Mouse (Mus musculus) layer of hippocampus, adult 9-10 months (tissue): Measurements from ENCODE around the gene Hist1h2ae.
"Not testable (repeated sequence)": the region's sequence is repeated elsewhere in the genome, so short reads cannot be mapped to it uniquely, and the experiment has no call there.

ENCODE experiments used
- DNase-seq: peaks from one replicate; pipeline ENCODE4 v3.0.0; 2022; ENCODE audit warnings: low spot score

The Hist1h2ae gene

DNA sequence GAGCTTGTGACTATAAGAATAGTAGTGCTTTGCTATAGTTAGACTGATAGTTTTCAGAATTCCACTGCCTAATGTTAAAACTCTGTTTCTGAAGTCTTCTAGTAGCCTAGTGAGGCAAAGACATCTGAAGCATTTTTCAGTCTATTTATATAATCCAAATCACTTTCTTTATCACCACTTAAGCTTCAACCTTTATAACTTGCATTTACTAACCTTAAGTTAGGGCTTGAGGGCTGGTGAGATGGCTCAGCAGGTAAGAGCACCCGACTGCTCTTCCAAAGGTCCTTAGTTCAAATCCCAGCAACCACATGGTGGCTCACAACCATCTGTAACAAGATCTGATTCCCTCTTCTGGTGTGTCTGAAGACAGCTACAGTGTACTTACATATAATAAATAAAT lies 31.2 kb downstream of the Hist1h2ae start:
- not testable (repeated sequence) for DNase-seq

- no peak for DNase-seq
Measured at GRCm38 (mm10) chr13:23538249-23538648, 32.8 kb downstream of the Hist1h2ae start.

DNA sequence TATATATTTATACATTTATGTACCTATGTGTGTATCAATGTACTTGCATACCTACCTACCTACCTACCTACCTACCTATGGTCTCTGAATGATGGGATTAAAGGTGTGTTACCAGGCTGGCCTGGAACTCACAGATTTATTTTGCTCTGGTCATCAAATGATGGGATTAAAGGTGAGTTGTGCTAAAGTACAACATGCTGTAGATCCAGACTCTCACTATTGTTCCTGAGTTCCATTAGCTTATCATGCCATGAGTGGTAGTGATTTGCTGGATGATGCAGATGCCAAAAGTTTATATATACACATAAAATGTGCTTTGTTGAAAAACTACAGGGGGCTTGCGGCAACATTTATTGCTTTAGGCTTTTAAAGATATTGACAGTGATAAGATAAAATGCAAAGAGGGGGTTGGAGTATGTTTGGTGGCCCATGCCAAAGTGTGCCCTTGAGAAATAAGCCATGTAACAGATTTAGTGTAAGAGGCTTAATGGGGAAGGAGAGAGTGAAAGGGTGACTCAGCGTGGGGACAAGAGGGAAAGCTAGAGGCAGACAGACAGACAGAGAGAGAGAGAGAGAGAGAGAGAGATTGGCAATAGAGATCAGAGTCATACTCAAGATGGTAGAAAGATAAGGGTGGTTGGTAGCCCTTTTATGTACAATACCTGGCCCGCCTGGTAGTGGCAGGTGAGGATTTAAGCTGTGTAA lies 33.9 kb downstream of the Hist1h2ae start:
- DNase-seq: no peak

- DNase-seq: no peak
Measured at GRCm38 (mm10) chr13:23536076-23536822, 34.8 kb downstream of the Hist1h2ae start.

GRCm38 (mm10) chr13:23535137-23536075 lies 35.6 kb downstream of the Hist1h2ae start, which contains the start of gene Hist1h3g:
Gene Hist1h3g, plus strand, starts transcription at chr13:23535422.
- peak; percentile 85 for DNase-seq

DNA sequence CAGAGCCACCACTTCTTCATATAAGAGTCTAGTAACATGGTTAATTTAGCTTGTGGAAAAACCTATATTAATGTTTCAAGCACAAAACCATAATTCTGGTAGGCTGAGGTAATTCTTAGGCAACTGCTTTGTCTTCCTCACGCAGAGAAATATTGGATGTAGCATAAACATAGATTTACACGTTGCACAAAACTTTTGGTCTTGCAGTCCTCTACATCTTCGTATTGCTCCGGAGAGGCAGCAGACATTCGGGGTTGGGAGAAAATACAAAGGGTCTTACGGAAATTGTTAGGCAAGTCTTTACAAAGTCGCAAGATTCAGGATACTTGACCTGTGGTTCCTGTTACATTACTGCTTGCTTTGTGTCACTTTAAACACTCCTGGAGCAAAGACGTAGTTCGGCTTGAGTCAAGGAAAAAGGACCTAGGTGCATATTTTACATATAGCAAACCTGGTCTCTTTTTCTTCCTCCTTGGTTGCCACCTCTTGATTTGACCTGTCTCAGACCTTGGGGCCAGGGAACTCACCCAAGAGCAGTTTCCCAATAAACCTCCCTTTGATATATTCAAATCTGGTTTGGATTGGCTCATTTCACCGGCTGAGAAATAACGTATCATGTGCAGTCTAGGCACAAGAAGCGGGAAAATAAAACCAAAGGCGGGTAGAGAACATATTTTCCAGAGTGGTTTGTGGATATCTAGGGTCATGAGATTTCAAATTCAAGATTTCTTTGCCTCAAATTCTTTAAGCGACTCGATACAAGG lies 36.5 kb downstream of the Hist1h2ae start:
- DNase-seq: no peak

DNA sequence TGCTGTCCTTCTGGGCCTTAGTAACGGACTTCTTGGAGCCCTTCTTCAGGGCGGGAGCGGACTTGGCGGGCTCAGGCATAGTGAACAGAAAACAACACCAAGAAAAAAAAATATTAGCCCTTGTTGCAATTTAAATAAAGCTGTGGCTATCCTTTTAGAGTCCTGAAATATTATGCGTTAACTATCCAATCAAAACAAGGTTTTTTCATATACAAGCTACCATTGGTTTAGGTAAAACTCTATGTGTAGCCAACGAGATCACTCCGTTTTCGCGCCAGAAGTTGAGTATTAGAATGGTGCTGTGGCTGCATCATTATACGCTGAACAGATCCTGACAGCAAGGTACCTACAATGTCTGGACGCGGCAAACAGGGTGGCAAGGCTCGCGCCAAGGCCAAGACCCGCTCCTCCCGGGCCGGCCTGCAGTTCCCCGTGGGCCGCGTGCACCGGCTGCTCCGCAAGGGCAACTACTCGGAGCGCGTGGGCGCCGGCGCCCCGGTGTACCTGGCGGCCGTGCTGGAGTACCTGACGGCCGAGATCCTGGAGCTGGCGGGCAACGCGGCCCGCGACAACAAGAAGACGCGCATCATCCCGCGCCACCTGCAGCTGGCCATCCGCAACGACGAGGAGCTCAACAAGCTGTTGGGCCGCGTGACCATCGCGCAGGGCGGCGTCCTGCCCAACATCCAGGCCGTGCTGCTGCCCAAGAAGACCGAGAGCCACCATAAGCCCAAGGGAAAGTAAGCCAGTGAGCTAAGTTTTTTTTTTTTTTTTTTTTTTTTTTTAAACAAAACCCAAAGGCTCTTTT lies 37.3 kb downstream of the Hist1h2ae start, which contains the start of gene Hist1h2af:
Gene Hist1h2af, plus strand, starts transcription at position 347 of the 808 bp plus-strand sequence.
- DNase-seq: peak; percentile 75

- no peak for DNase-seq
Measured at GRCm38 (mm10) chr13:23532262-23533075, 38.6 kb downstream of the Hist1h2ae start.

- peak; percentile 99 for DNase-seq
Measured at GRCm38 (mm10) chr13:23530901-23531875, 39.8 kb downstream of the Hist1h2ae start, which contains the start of gene Hist1h4h. Gene Hist1h4h, plus strand, starts transcription at chr13:23531050.

DNA sequence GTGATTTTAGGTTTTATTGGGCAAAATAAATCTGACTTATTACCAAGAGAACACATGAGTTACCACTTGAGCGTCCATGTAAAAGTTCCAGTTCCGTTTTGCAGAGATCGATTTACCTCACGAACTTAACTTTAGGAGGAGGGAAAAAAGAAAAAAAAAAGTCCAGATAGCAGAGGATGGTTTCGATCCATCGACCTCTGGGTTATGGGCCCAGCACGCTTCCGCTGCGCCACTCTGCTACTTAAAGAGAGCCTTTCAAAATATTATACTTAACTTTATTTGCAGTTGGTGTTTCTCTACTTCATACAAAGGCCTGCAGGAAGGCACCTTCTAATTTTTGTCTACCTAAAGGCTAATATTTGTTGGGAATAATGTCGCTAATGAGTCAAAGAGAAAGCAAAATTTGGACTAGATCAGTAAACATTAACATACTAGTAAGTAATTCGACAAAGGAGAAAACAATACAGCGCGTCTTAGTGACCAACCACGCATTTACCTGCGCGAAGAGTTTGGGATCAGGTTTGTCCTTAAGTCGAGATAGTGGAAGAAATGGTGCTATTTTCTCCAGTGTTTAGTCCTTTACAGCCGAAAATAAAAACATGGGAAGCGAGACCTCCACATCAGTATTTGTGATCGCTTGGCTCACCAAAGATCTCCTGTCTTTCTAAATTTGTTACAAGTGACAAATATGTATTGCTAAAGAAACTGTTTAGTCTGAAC lies 40.7 kb downstream of the Hist1h2ae start:
- peak; percentile 79 for DNase-seq

GRCm38 (mm10) chr13:23529480-23530165 lies 41.4 kb downstream of the Hist1h2ae start:
- no peak for DNase-seq

DNA sequence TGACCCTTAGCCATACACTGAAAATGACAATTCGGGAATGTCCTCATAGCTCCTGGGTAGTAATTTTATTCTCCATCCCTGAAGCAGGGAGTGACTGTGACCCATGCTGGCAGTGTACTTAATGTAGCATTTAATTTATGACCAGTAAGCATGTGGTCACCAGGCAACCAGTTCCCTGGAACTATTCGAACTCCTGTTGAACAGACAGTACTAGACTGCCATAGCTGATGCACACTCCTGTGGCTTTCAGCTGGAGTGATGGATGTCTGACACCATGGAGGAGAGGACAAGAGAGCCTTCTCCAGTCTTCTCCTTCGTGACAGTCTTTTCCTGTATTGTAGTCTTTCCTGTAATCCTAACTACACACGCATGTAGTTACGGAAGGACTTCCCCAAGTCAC lies 42.0 kb downstream of the Hist1h2ae start:
- DNase-seq: no peak

GRCm38 (mm10) chr13:23526312-23526711 lies 44.7 kb downstream of the Hist1h2ae start:
- DNase-seq: peak; percentile 99

DNA sequence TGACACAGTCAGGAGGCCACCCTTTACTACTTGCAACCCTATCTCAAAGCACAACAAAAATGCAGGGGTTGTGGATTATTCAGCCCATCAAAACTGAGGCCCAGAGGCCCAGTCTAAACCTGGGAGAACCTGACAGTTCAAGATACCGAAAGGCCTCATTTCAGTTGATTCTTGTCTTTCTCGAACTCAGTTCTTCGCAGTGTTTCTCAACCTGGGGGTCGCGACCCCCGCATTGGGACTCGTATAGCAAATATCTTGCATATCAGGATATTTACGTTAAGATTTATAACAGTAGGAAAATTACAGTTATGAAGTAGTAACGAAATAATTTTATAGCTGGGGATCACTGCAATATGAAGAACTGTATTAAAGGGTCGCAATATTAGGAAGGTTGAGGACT lies 45.1 kb downstream of the Hist1h2ae start:
- DNase-seq: no peak

- DNase-seq: peak; percentile 68
Measured at GRCm38 (mm10) chr13:23524654-23525053, 46.4 kb downstream of the Hist1h2ae start.

- DNase-seq: no peak
Measured at GRCm38 (mm10) chr13:23523976-23524375, 47.0 kb downstream of the Hist1h2ae start.

DNA sequence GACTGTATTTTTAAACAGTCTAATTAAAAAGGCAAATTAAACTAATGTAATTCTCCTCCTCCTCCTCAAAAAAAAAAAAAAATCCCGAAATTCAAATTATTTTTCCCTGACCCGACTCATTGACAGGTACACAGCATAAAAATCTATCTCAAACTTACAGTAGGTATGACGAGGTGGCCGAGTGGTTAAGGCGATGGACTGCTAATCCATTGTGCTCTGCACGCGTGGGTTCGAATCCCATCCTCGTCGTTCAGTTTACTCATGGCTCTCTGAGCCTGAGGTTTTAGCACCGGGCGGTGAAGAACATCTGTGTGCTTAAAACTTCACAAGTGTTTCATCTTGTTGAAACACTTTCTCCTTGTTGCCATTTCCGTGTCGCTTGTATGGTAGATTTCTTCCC lies 49.3 kb downstream of the Hist1h2ae start:
- peak; percentile 57 for DNase-seq
